In genomic region chr14:75929713-75930112, GRCm38 (mm10) we compare ENCODE assay signal across 8 mouse cellular contexts. TPM values are rescaled to one million over a fixed set of nuclear protein-coding genes. Genes with fewer than 3 reads are reported as not detected.
"Had no signal": no experiment of that assay in that cellular context is flagged by ENCODE, and none has a peak within 500 bp of the region (broad histone marks: within the 10 kb centered on the region; RNA-seq: fewer than 3 reads in every experiment).

No protein-coding gene starts in this region.

RNA-seq across cellular contexts. Expression of gene Kctd4, which starts 25.1 kb away (rescaled TPM):
- total RNA-seq: heart, postnatal 10 days; heart, postnatal 14 days; heart, postnatal 25 days; heart, postnatal 36 days; heart, postnatal 4 days; hematopoietic stem cell, adult 5-6 weeks had no signal
- polyA plus RNA-seq: kidney, adult 2 months; large intestine, adult 2 months had no signal
